Mouse (Mus musculus): ENCODE data around the gene Slc6a6. TPM values are rescaled to one million over a fixed set of nuclear protein-coding genes. Genes with fewer than 3 reads are reported as not detected.

Gene Slc6a6
- polyA plus RNA-seq, 1 experiment from 2014 or later: 102 TPM

DNA sequence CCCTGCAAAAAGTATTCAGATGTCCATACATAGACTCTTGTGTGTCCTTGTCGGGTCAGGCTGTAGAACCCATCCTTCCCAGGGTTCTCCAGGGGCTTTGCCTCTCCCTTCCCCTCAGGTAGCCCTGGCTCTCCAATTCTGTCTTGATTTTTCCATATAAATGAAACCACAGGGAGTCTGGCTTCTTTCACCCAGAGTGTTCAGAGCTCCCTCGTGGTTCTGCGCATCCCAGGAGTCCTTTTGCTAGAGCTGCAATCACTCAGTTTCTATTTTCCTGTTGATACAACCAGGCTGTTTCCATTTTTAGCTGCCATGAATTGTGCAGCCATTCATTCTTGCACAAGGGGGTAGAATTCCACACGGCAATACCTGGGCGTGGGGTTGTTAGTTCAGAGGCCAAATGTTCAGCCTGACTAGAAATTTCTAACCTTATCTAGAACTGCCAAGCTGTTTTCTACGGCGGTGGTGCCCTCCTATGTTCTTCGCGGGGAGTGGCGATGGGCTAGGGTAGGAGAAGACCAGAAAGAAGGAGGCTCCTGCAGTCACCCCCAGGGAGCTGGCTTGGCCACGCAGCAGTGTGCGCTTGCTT is 5.3 kb upstream of the Slc6a6 start:
- no peak overlapping the region for H3K4me3 ChIP-seq (replicated peaks)
- H3K36me3 ChIP-seq: no peaks in the 10 kb centered on the region
- no peak for ATAC-seq (ENCODE audit: low FRiP score)
- H3K4me1 ChIP-seq: peaks cover 16% of the 10 kb centered on the region
- no peak overlapping the region for H3K9ac ChIP-seq (replicated peaks)
- H3K27ac ChIP-seq (replicated peaks): no peak overlapping the region
- H3K4me2 ChIP-seq: no peak overlapping the region
- 48% methylated on average over 12 of the region's 12 CpGs for WGBS
- H3K27me3 ChIP-seq (replicated peaks): no peaks in the 10 kb centered on the region
- H3K9me3 ChIP-seq (replicated peaks): no peaks in the 10 kb centered on the region

DNA sequence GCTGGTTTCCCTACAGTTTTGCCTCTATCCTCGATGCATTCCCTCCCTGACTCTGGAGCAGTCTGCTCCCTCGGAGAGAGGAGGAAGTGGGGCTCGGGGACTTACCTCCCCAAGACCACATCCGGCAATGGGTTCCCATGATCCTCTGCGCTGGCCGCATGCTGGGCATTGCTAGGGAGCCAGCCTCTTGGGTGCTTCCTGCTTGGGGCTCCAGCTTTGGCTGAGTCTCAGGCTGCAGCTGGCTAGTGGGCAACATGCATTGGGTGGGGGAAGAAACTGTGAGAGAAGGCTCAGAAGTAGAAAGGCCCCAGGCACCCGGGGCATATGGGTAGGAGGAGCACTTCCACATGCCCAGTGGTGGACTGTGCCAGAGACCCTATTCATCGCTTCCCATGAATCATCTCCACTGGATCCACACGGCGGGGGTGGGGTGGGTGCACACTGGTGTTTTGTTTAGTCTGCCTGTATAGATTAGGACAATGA is 4.7 kb upstream of the Slc6a6 start:
- Histone ChIP-seq H3K4me2 (no peak overlapping the region), H3K27ac (replicated peaks) (no peak overlapping the region), H3K36me3 (no peaks in the 10 kb centered on the region), H3K4me1 (peaks cover 18% of the 10 kb centered on the region), H3K27me3 (replicated peaks) (no peaks in the 10 kb centered on the region), H3K9me3 (replicated peaks) (no peaks in the 10 kb centered on the region), H3K4me3 (replicated peaks) (no peak overlapping the region), H3K9ac (replicated peaks) (no peak overlapping the region)
- 55% methylated on average over 10 of the region's 10 CpGs for WGBS
- ATAC-seq (ENCODE audit: low FRiP score): no peak

DNA sequence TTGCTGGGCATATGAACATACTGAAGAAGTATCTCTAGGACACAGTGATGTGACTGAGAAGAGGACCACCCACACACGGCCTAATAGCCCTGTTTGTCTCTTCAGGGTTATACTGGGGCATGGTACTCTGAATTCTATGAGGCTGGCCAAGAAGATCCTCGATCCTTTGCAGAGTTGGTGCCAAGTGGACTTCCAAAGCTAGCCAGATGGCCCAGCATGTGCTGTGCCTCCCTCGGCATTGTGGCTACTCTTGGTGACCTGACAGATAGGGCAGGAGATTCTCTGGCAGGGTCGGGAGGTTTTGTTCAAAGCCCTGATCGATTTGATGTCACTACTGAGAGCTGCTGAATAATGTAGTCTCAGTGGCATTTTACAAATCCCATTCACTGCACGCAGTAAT is 4.1 kb upstream of the Slc6a6 start:
- H3K9ac ChIP-seq (replicated peaks): no peak overlapping the region
- H3K9me3 ChIP-seq (replicated peaks): no peaks in the 10 kb centered on the region
- no peaks in the 10 kb centered on the region for H3K36me3 ChIP-seq
- peaks cover 19% of the 10 kb centered on the region for H3K4me1 ChIP-seq
- no peak for ATAC-seq (ENCODE audit: low FRiP score)
- no peaks in the 10 kb centered on the region for H3K27me3 ChIP-seq (replicated peaks)
- no peak overlapping the region for H3K4me3 ChIP-seq (replicated peaks)
- no peak overlapping the region for H3K4me2 ChIP-seq
- 58% methylated on average over 6 of the region's 6 CpGs for WGBS
- H3K27ac ChIP-seq (replicated peaks): no peak overlapping the region

DNA sequence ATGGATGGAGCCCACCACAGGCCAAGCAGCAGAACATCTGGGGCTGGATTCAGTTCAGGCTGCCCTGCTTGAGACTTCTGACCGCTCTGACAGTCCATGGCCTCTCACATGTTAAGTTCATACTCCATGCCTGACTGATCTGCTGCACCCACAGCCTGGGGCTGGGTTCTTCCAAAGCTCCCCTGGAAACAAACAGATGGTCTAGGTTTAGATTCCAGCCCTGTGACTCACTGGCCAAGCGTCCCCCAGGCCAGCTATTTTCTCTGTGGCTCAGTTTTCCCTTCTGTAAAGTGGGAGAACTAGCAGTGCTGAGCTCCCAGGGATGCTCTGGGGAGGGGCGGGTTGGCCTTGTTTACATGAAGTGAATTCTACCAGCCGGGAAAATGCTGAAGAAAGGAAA is 2.0 kb upstream of the Slc6a6 start:
- WGBS: 89% methylated on average over 4 of the region's 4 CpGs
- no peaks in the 10 kb centered on the region for H3K27me3 ChIP-seq (replicated peaks)
- peaks cover 40% of the 10 kb centered on the region for H3K4me1 ChIP-seq
- H3K27ac ChIP-seq (replicated peaks): no peak overlapping the region
- no peak overlapping the region for H3K4me2 ChIP-seq
- ATAC-seq (ENCODE audit: low FRiP score): no peak
- no peaks in the 10 kb centered on the region for H3K9me3 ChIP-seq (replicated peaks)
- no peak overlapping the region for H3K4me3 ChIP-seq (replicated peaks)
- no peaks in the 10 kb centered on the region for H3K36me3 ChIP-seq
- no peak overlapping the region for H3K9ac ChIP-seq (replicated peaks)

DNA sequence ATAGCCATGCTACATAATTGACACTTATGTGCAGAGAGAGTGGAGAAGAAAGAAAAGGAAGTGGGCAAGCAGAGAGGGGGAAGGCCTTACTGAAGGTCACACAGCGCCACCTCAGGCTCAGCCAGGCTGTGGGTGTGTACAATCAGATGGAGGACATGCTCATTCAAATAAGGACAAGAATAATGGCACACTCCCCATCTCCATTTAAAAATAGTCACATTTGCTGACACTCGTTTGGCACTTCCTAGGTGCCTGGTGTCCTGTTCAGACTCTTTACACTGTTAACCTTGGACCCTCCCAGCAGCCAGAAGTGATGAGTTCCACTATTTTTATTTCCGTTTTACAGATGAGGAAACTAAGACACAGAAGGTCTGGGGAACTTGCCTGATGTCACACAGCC is 732 bp upstream of the Slc6a6 start:
- Histone ChIP-seq H3K4me3 (replicated peaks) (peak overlapping the region; percentile 63; the same call in 1 of the 2 replicates), H3K4me2 (peak overlapping the region; percentile 86)
- 50% methylated on average over 3 of the region's 3 CpGs for WGBS

DNA sequence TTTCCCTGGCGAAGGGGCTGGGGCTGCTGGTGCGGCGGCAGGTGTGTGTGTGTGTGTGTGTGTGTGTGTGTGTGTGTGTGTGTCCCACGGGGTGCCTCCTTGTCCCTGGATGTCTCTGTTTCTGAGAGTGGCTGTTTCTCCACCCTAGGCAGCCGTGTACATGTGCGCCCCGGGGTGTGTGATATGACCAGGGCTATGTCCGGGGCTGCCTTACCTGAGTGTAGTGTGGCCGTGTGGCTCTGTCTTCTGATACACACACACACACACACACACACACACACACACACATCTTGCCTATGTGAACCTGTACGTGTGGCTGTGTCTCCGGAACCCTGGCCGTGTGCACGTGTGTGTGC is 599 bp downstream of the Slc6a6 start:
- H3K9me3 ChIP-seq (replicated peaks): no peaks in the 10 kb centered on the region
- WGBS: 4% methylated on average over 11 of the region's 13 CpGs
- peaks cover 52% of the 10 kb centered on the region for H3K4me1 ChIP-seq
- H3K36me3 ChIP-seq: no peaks in the 10 kb centered on the region
- H3K27ac ChIP-seq (replicated peaks): peak overlapping the region; percentile 92
- peak; percentile 49 for ATAC-seq (ENCODE audit: low FRiP score)
- H3K4me2 ChIP-seq: peak overlapping the region; percentile 86
- H3K27me3 ChIP-seq (replicated peaks): no peaks in the 10 kb centered on the region
- peak overlapping the region; percentile 63 for H3K4me3 ChIP-seq (replicated peaks)
- peak overlapping the region; percentile 69 for H3K9ac ChIP-seq (replicated peaks)

More for the DNA sequence above, 732 bp upstream of the Slc6a6 start:
- Histone ChIP-seq H3K9ac (replicated peaks) (no peak overlapping the region), H3K4me1 (peaks cover 51% of the 10 kb centered on the region), H3K27ac (replicated peaks) (peak overlapping the region; percentile 92), H3K36me3 (no peaks in the 10 kb centered on the region), H3K27me3 (replicated peaks) (no peaks in the 10 kb centered on the region), H3K9me3 (replicated peaks) (no peaks in the 10 kb centered on the region)
- ATAC-seq (ENCODE audit: low FRiP score): no peak

DNA sequence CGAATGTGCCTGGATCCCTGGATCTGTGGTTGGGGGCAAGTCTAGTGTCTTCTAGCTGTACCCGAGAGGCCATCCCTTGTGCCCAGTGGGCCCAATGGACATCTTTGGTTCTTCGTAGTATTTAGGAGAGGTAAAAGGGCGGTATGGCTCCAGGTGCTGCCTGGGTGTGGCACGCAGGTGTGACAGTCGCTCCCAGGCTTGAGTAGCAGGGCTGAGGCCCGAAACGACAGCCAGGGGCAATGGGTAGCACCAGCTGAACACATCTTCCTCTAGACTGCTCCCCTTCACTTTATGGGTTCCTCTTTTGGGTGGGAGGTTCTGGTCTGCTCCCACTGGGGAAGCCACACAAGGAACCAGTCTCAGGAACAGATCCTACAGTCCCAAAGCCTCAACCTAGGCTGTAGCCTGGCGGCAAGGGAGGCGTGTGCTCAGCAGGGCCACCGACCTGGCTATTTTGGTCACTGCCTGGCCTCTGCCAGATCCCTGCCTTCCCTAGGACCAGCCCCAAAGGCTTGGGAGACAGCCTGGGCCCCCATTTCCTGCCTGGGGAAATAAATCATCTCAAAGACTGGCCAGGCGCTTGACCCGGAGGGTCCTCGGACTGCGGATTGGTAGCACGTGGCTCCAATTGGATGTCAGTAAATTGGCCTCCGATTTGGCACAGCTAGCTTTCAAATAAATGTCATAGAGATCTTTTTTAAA is 1.1 kb downstream of the Slc6a6 start:
- peak; percentile 5; the same call in 1 of the 2 replicates for ATAC-seq (ENCODE audit: low FRiP score)
- 10% methylated on average over 17 of the region's 17 CpGs for WGBS
- Histone ChIP-seq H3K4me1 (peaks cover 58% of the 10 kb centered on the region), H3K4me3 (replicated peaks) (peak overlapping the region; percentile 63), H3K9me3 (replicated peaks) (no peaks in the 10 kb centered on the region), H3K9ac (replicated peaks) (peak overlapping the region; percentile 69), H3K4me2 (peak overlapping the region; percentile 86), H3K27me3 (replicated peaks) (no peaks in the 10 kb centered on the region), H3K27ac (replicated peaks) (peak overlapping the region; percentile 92), H3K36me3 (no peaks in the 10 kb centered on the region)

DNA sequence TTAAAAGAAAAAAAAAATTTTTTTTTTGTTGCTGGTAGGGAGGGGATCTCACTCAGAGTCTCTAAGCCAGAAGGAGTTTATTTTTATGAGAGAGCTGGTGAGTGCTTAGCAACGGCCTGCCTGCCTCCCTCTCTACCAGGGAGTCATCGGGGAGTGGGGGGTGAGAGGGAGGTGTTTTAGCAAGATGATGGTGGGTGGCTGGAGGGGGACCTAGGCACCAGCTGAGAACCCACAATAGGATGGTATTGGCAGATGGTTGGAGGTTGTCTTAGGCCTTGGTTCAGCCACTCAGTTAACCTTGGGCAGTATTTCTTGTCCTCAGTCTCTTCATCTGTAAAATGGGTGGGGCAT is 1.7 kb downstream of the Slc6a6 start:
- Histone ChIP-seq H3K9me3 (replicated peaks) (no peaks in the 10 kb centered on the region), H3K27me3 (replicated peaks) (no peaks in the 10 kb centered on the region), H3K9ac (replicated peaks) (peak overlapping the region; percentile 69), H3K4me1 (peaks cover 63% of the 10 kb centered on the region), H3K27ac (replicated peaks) (peak overlapping the region; percentile 92), H3K36me3 (no peaks in the 10 kb centered on the region), H3K4me3 (replicated peaks) (peak overlapping the region; percentile 63), H3K4me2 (peak overlapping the region; percentile 86)
- no peak for ATAC-seq (ENCODE audit: low FRiP score)
- 7% methylated on average over 2 of the region's 2 CpGs for WGBS

DNA sequence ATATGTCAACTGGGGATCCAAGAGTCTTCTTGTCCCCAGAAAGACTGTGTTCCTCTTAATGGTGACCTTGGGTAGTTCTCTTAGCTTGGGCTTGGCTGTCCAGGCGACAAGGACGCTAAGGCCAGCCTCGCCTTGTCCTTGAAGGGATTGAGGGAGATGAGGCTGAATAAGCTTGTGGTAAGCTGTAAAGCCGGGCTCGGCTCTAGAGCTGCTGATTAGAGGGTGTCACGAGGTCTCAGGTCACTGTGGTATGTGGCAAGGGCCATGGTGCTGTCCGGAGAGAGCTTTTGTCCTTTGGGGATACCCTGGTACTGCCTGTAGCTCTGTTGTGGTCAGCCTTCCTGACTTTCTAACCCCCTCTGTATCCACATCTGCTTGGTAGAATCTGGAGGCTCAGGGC is 2.0 kb downstream of the Slc6a6 start:
- Histone ChIP-seq H3K9me3 (replicated peaks) (no peaks in the 10 kb centered on the region), H3K4me2 (peak overlapping the region; percentile 86), H3K27me3 (replicated peaks) (no peaks in the 10 kb centered on the region), H3K4me3 (replicated peaks) (peak overlapping the region; percentile 63), H3K27ac (replicated peaks) (no peak overlapping the region; the same call in 1 of the 2 replicates), H3K36me3 (no peaks in the 10 kb centered on the region), H3K4me1 (peaks cover 67% of the 10 kb centered on the region), H3K9ac (replicated peaks) (peak overlapping the region; percentile 69)
- no peak for ATAC-seq (ENCODE audit: low FRiP score)
- WGBS: 78% methylated on average over 7 of the region's 7 CpGs

DNA sequence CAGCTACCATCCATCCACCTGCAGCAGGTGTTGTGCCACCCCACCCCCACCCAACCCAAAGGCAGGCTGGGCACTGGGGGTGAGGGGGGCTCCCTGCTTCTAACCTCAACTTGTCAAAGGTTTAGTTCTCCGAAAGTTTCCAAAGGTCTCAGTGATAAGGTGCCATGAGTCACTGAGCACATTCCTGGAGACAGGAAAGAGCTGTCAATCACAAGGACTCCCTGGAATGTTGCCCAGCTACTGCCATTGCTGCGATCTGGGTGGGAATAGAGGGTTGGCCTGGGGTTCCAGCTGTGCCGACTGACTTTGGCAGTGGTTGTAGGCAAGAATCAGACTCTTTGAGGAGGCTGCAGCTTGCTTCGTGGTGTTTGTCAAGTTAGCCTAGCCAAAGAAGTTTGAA is 2.7 kb downstream of the Slc6a6 start:
- WGBS: 60% methylated on average over 4 of the region's 4 CpGs
- no peak overlapping the region for H3K9ac ChIP-seq (replicated peaks)

DNA sequence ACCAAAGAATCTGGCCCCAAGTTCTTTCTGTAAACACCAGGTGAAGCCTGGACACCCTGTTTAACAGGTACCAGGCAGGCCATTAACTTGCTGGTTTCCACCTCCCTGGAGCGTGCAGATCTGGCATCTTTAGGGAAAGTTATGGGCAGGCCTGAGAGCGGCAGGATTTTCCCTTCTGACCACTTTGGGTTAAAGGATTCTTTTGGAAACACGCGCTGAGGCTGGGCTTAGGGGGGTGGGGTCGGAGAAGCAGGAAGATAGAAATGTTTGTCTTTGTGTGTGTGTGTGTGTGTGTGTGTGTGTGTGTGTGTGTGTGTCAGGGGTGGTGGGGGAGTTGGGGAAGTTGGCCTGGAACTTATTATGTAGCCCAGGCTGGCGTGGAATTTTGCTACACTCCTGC is 4.2 kb downstream of the Slc6a6 start:
- no peak for ATAC-seq (ENCODE audit: low FRiP score)
- Histone ChIP-seq H3K9me3 (replicated peaks) (no peaks in the 10 kb centered on the region), H3K36me3 (peaks cover 9% of the 10 kb centered on the region), H3K27me3 (replicated peaks) (no peaks in the 10 kb centered on the region), H3K27ac (replicated peaks) (no peak overlapping the region), H3K4me1 (peaks cover 75% of the 10 kb centered on the region), H3K4me2 (peak overlapping the region; percentile 29), H3K4me3 (replicated peaks) (no peak overlapping the region), H3K9ac (replicated peaks) (no peak overlapping the region)
- 74% methylated on average over 6 of the region's 6 CpGs for WGBS

More for the DNA sequence above, 2.7 kb downstream of the Slc6a6 start:
- H3K4me1 ChIP-seq: peaks cover 70% of the 10 kb centered on the region
- no peak overlapping the region for H3K27ac ChIP-seq (replicated peaks)
- no peaks in the 10 kb centered on the region for H3K36me3 ChIP-seq
- no peak for ATAC-seq (ENCODE audit: low FRiP score)
- peak overlapping the region; percentile 86 for H3K4me2 ChIP-seq
- H3K4me3 ChIP-seq (replicated peaks): peak overlapping the region; percentile 63
- H3K9me3 ChIP-seq (replicated peaks): no peaks in the 10 kb centered on the region
- no peaks in the 10 kb centered on the region for H3K27me3 ChIP-seq (replicated peaks)

DNA sequence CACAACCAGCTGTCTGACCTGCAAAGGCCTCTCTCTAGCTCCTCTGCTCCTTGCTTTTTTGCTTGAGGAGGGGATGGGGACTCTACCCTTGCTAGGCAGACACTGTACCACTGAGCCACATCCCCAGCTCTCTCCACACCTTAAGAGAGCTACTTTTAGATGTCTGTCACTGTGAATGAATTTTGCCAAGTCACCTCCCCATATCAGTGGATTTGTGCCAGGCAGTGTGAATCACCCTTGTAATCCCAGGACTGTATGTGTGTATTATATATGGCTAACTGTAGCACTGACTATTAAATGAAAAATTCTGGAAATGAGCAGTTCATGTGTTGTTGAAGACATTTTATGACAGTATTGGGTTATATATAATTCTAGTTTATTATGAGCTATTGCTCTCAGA is 5.4 kb downstream of the Slc6a6 start:
- Histone ChIP-seq H3K4me1 (peaks cover 78% of the 10 kb centered on the region), H3K4me3 (replicated peaks) (no peak overlapping the region), H3K9me3 (replicated peaks) (no peaks in the 10 kb centered on the region), H3K9ac (replicated peaks) (peak overlapping the region; percentile 20; the same call in 1 of the 2 replicates), H3K27ac (replicated peaks) (no peak overlapping the region), H3K27me3 (replicated peaks) (no peaks in the 10 kb centered on the region), H3K36me3 (peaks cover 9% of the 10 kb centered on the region), H3K4me2 (no peak overlapping the region)
- no peak for ATAC-seq (ENCODE audit: low FRiP score)
